Mouse (Mus musculus): ENCODE data around the gene Alyref. TPM values are rescaled to one million over a fixed set of nuclear protein-coding genes. Genes with fewer than 3 reads are reported as not detected.

Alyref gene
- polyA plus RNA-seq, 1 experiment, result 218 TPM

DNA sequence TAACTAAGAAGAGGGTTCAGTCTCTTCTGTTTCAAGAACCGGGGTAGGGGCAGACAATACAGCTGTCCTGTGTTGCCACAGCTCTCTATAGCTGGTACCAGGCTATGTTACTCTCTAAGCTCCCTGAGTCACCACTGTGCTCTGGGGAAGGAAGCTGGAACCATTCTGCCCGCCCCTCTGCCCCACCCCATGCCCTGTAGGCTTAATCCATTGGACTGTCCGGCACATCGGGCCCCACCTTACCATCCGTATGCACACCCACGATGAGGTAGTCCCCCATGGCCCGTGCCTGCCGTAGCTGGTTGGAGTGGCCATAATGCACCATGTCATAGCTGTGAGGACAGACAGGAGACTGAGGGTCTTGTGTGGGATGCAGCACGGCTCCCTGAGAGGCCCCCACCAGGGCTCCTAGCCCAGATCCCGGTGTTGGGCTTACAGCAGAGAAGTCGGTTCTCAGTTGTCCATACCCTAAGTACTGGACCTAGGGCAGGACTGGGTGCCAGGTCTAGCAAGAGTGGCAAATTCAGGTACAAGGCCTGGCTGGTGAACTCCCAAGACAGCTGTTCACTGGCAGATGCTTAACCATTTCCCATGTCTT is 17.5 kb upstream of the Alyref start:
- TF ChIP-seq USF1 (IDR thresholded peaks at IDR 0.05; ENCODE audit: low read depth) (no peak), CTCF (IDR thresholded peaks at IDR 0.05; ENCODE audit: control insufficient read depth, insufficient read depth, insufficient read length) (no peak), FOSL1 (IDR thresholded peaks at IDR 0.05; ENCODE audit: insufficient read depth, low read length, poor library complexity, severe bottlenecking) (no peak), MAX (IDR thresholded peaks at IDR 0.05) (no peak)
- Histone ChIP-seq H3K36me3 (ENCODE audit: control insufficient read depth, insufficient read depth) (peaks cover 63% of the 10 kb centered on the region), H3K4me3 (ENCODE audit: insufficient read depth, poor library complexity, severe bottlenecking) (no peak overlapping the region), H3ac (ENCODE audit: control insufficient read depth, insufficient read length, low read depth) (no peak overlapping the region), H3K79me2 (ENCODE audit: control insufficient read depth, insufficient read depth) (peaks cover 28% of the 10 kb centered on the region), H3K79me3 (ENCODE audit: low read depth) (peaks cover 18% of the 10 kb centered on the region), H3K27me3 (ENCODE audit: control insufficient read depth, insufficient read depth, insufficient read length) (no peaks in the 10 kb centered on the region)

DNA sequence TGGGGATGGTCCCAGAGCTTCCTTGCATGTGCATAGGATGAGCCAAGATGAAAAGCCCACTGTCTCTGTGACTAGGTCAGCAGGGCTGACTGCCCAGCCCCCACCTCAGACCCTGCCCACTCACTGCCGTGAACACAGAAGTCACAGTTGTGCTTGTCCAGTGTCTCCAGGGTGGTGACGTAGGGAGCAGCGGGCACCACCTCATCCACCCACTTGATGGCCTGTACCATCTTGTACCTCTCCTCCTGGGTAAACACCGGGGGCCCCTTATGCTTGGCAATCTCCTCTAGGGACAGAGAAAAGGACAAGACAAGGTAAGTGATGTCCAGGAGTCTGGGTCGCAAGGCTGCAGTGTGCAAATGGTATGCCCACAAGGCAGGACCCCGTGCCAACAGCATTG is 17.0 kb upstream of the Alyref start:
- TF ChIP-seq MYOG (IDR thresholded peaks at IDR 0.05; ENCODE audit: control insufficient read depth, extremely low read depth, insufficient read length) (no peak), MYOD1 (IDR thresholded peaks at IDR 0.05; ENCODE audit: control insufficient read depth, insufficient read length, low read depth) (no peak), USF1 (IDR thresholded peaks at IDR 0.05; ENCODE audit: low read depth) (no peak), FOSL1 (IDR thresholded peaks at IDR 0.05; ENCODE audit: insufficient read depth, low read length, poor library complexity, severe bottlenecking) (no peak), CEBPB (IDR thresholded peaks at IDR 0.05; ENCODE audit: low read depth) (no peak), MAX (IDR thresholded peaks at IDR 0.05) (no peak), CTCF (IDR thresholded peaks at IDR 0.05; ENCODE audit: control insufficient read depth, insufficient read depth, insufficient read length) (no peak)
- H3K79me2 ChIP-seq (ENCODE audit: control insufficient read depth, insufficient read depth), result peaks cover 28% of the 10 kb centered on the region

DNA sequence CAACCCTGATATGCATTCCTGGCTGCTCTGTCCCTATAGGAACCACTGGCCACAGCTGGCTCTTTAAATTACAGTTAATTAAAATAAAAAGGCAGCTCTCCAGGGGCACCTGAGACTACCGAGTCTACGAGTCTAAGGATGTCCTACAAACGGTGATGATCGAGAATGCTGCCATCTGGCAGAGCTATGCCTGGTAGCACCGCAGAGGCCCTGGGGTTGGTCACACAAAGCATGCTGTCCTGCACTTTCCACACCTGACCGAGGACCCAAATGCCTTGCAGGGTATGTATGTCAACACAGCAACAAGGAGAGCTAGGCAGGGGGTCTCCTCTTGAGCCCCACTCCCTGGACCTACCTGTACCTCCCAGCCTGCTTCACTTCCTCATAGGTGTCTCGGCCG is 15.8 kb upstream of the Alyref start:
- peaks cover 50% of the 10 kb centered on the region for H3K36me3 ChIP-seq (ENCODE audit: control insufficient read depth, insufficient read depth)
- H3K4me3 ChIP-seq (ENCODE audit: insufficient read depth, poor library complexity, severe bottlenecking), result no peak overlapping the region
- TF ChIP-seq MYOG (IDR thresholded peaks at IDR 0.05; ENCODE audit: control insufficient read depth, extremely low read depth, insufficient read length) (no peak), MYOD1 (IDR thresholded peaks at IDR 0.05; ENCODE audit: control insufficient read depth, insufficient read length, low read depth) (no peak), USF1 (IDR thresholded peaks at IDR 0.05; ENCODE audit: low read depth) (no peak), FOSL1 (IDR thresholded peaks at IDR 0.05; ENCODE audit: insufficient read depth, low read length, poor library complexity, severe bottlenecking) (no peak), CTCF (IDR thresholded peaks at IDR 0.05; ENCODE audit: control insufficient read depth, insufficient read depth, insufficient read length) (no peak), CEBPB (IDR thresholded peaks at IDR 0.05; ENCODE audit: low read depth) (no peak), MAX (IDR thresholded peaks at IDR 0.05) (no peak)
- H3K79me3 ChIP-seq (ENCODE audit: low read depth), result peaks cover 18% of the 10 kb centered on the region
- no peaks in the 10 kb centered on the region for H3K27me3 ChIP-seq (ENCODE audit: control insufficient read depth, insufficient read depth, insufficient read length)
- peaks cover 28% of the 10 kb centered on the region for H3K79me2 ChIP-seq (ENCODE audit: control insufficient read depth, insufficient read depth)
- no peak overlapping the region for H3ac ChIP-seq (ENCODE audit: control insufficient read depth, insufficient read length, low read depth)

More for the DNA sequence above, 17.0 kb upstream of the Alyref start:
- Histone ChIP-seq H3K4me3 (ENCODE audit: insufficient read depth, poor library complexity, severe bottlenecking) (no peak overlapping the region), H3K27me3 (ENCODE audit: control insufficient read depth, insufficient read depth, insufficient read length) (no peaks in the 10 kb centered on the region), H3ac (ENCODE audit: control insufficient read depth, insufficient read length, low read depth) (no peak overlapping the region), H3K36me3 (ENCODE audit: control insufficient read depth, insufficient read depth) (peaks cover 60% of the 10 kb centered on the region), H3K79me3 (ENCODE audit: low read depth) (peaks cover 18% of the 10 kb centered on the region)

DNA sequence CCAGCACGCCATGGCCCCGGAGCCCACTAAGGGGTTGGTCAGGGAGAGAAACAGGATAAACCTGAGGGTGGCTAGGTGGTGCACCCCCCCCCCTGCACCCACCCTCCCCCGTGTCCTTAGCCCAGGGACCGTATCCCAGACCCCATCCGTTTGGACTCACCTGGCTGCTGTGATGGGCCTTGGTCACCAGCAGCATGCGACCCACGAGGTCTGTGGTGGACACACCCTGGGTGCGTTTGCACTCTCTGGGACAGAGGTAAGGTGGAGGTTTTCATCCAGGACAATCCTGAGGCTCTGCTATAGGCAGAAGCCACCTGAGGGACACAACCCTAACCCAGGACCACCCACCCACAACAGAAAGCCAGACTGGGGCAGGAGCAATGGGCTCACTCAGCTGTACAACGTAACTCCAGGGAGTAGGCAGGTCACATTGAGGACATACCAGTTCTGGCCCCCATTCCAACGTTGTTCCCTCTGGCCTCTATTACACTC is 15.4 kb upstream of the Alyref start:
- peaks cover 46% of the 10 kb centered on the region for H3K36me3 ChIP-seq (ENCODE audit: control insufficient read depth, insufficient read depth)
- H3K79me2 ChIP-seq (ENCODE audit: control insufficient read depth, insufficient read depth), result peaks cover 28% of the 10 kb centered on the region
- peaks cover 18% of the 10 kb centered on the region for H3K79me3 ChIP-seq (ENCODE audit: low read depth)
- no peak overlapping the region for H3K4me3 ChIP-seq (ENCODE audit: insufficient read depth, poor library complexity, severe bottlenecking)
- no peak overlapping the region for H3ac ChIP-seq (ENCODE audit: control insufficient read depth, insufficient read length, low read depth)
- no peaks in the 10 kb centered on the region for H3K27me3 ChIP-seq (ENCODE audit: control insufficient read depth, insufficient read depth, insufficient read length)
- TF ChIP-seq FOSL1 (IDR thresholded peaks at IDR 0.05; ENCODE audit: insufficient read depth, low read length, poor library complexity, severe bottlenecking) (no peak), MYOD1 (IDR thresholded peaks at IDR 0.05; ENCODE audit: control insufficient read depth, insufficient read length, low read depth) (no peak), CEBPB (IDR thresholded peaks at IDR 0.05; ENCODE audit: low read depth) (no peak)

DNA sequence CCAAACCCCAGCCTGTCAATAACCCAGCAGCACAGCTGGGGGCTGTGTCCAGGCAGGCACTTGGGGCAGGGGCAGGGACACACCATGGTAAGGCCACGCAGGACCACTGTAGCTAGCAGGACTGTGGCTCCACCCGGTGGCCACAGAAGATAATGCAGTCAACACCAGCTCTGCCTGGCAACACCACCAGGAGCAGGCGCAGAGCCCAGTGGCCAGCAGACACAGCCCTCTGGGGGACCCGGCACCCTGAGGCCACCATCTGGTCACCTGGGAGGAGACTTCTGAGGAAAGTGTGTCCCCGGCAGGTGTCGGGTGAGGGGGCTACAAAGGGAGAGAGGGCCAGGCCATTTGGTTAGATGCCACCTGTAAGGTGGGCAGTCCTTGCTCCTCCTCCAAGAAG is 14.6 kb upstream of the Alyref start:
- TF ChIP-seq FOSL1 (IDR thresholded peaks at IDR 0.05; ENCODE audit: insufficient read depth, low read length, poor library complexity, severe bottlenecking) (no peak), MYOG (IDR thresholded peaks at IDR 0.05; ENCODE audit: control insufficient read depth, extremely low read depth, insufficient read length) (no peak), CTCF (IDR thresholded peaks at IDR 0.05; ENCODE audit: control insufficient read depth, insufficient read depth, insufficient read length) (peak; percentile 93), MAX (IDR thresholded peaks at IDR 0.05) (no peak), MYOD1 (IDR thresholded peaks at IDR 0.05; ENCODE audit: control insufficient read depth, insufficient read length, low read depth) (no peak)
- H3K36me3 ChIP-seq (ENCODE audit: control insufficient read depth, insufficient read depth), result peaks cover 40% of the 10 kb centered on the region

DNA sequence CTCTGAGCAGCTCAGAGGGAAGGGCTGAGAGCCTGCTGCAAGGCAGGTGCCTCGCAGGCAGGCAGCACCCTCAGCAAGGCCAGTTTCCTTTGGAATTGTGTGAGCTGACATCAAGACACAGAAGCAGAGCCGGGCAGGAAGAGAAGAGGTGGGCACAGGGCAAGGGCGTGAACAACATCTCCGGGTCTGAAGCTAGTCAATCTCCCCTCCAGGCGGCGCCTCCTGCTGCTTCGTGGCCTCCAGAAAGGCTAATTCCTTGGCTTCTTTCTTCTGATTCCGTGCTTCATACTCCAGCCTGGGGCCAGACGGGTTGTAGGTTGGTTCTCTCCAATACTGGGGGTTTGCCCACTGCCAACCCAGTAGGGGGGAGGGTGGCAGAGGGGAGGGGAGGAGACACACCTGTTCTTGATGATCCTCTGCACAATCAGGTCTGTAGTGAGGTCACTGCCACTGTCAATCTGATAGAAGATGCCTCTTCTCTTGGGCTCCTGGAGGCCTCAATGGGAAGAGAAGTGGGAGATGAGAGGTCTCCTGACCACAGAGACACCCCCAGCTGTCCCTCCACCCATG is 12.4 kb upstream of the Alyref start:
- Histone ChIP-seq H3K79me2 (ENCODE audit: control insufficient read depth, insufficient read depth) (peaks cover 7% of the 10 kb centered on the region), H3K36me3 (ENCODE audit: control insufficient read depth, insufficient read depth) (peaks cover 45% of the 10 kb centered on the region), H3K27me3 (ENCODE audit: control insufficient read depth, insufficient read depth, insufficient read length) (no peaks in the 10 kb centered on the region), H3K4me3 (ENCODE audit: insufficient read depth, poor library complexity, severe bottlenecking) (no peak overlapping the region), H3K79me3 (ENCODE audit: low read depth) (peaks cover 5% of the 10 kb centered on the region), H3ac (ENCODE audit: control insufficient read depth, insufficient read length, low read depth) (no peak overlapping the region)
- no peak for TF ChIP-seq MYOG (IDR thresholded peaks at IDR 0.05; ENCODE audit: control insufficient read depth, extremely low read depth, insufficient read length)
- no peak for TF ChIP-seq USF1 (IDR thresholded peaks at IDR 0.05; ENCODE audit: low read depth)
- no peak for TF ChIP-seq CTCF (IDR thresholded peaks at IDR 0.05; ENCODE audit: control insufficient read depth, insufficient read depth, insufficient read length)
- no peak for TF ChIP-seq MYOD1 (IDR thresholded peaks at IDR 0.05; ENCODE audit: control insufficient read depth, insufficient read length, low read depth)
- TF ChIP-seq FOSL1 (IDR thresholded peaks at IDR 0.05; ENCODE audit: insufficient read depth, low read length, poor library complexity, severe bottlenecking), result no peak
- no peak for TF ChIP-seq CEBPB (IDR thresholded peaks at IDR 0.05; ENCODE audit: low read depth)
- TF ChIP-seq MAX (IDR thresholded peaks at IDR 0.05), result no peak

More for the DNA sequence above, 14.6 kb upstream of the Alyref start:
- H3ac ChIP-seq (ENCODE audit: control insufficient read depth, insufficient read length, low read depth), result no peak overlapping the region
- peaks cover 28% of the 10 kb centered on the region for H3K79me2 ChIP-seq (ENCODE audit: control insufficient read depth, insufficient read depth)
- H3K4me3 ChIP-seq (ENCODE audit: insufficient read depth, poor library complexity, severe bottlenecking), result no peak overlapping the region
- H3K79me3 ChIP-seq (ENCODE audit: low read depth), result peaks cover 18% of the 10 kb centered on the region
- no peaks in the 10 kb centered on the region for H3K27me3 ChIP-seq (ENCODE audit: control insufficient read depth, insufficient read depth, insufficient read length)
